Mouse (Mus musculus): ENCODE data around the gene Npcd.

Npcd gene

GRCm38 (mm10) chr15:79834130-79834880 lies at the start of gene Npcd, which contains the start of gene Cbx6:
Gene Npcd (minus strand): TSS chr15:79834237.
Gene Cbx6 (minus strand): TSS chr15:79834688.
- DNase-seq (ENCODE audit: low read depth, low spot score): peak; percentile 84

GRCm38 (mm10) chr15:79883352-79883822 lies 49.4 kb upstream of the Npcd start:
- peak; percentile 89 for DNase-seq (ENCODE audit: low read depth, low spot score)

- peak; percentile 15 for DNase-seq (ENCODE audit: low read depth, low spot score)
These were observed 48.7 kb upstream of the Npcd start for GRCm38 (mm10) chr15:79882623-79883267.

GRCm38 (mm10) chr15:79880477-79880876 lies 46.4 kb upstream of the Npcd start:
- DNase-seq (ENCODE audit: low read depth, low spot score): peak; percentile 68

- DNase-seq (ENCODE audit: low read depth, low spot score): peak; percentile 99
These were observed 45.3 kb upstream of the Npcd start for GRCm38 (mm10) chr15:79879319-79879718.

- peak; percentile 58 for DNase-seq (ENCODE audit: low read depth, low spot score)
These were observed 44.7 kb upstream of the Npcd start for GRCm38 (mm10) chr15:79878725-79879136.

- DNase-seq (ENCODE audit: low read depth, low spot score): peak; percentile 23
These were observed 41.4 kb upstream of the Npcd start for GRCm38 (mm10) chr15:79875261-79875995.

GRCm38 (mm10) chr15:79873995-79874394 lies 40.0 kb upstream of the Npcd start:
- no peak for DNase-seq (ENCODE audit: low read depth, low spot score)

- DNase-seq (ENCODE audit: low read depth, low spot score): no peak
These were observed 39.5 kb upstream of the Npcd start for GRCm38 (mm10) chr15:79873545-79873944.

- DNase-seq (ENCODE audit: low read depth, low spot score): peak; percentile 29
These were observed 33.4 kb upstream of the Npcd start for GRCm38 (mm10) chr15:79867260-79868002.

GRCm38 (mm10) chr15:79859821-79860220 lies 25.8 kb upstream of the Npcd start:
- no peak for DNase-seq (ENCODE audit: low read depth, low spot score)

- no peak for DNase-seq (ENCODE audit: low read depth, low spot score)
These were observed 24.9 kb upstream of the Npcd start for GRCm38 (mm10) chr15:79858979-79859378.

GRCm38 (mm10) chr15:79850143-79850542 lies 16.1 kb upstream of the Npcd start:
- no peak for DNase-seq (ENCODE audit: low read depth, low spot score)

GRCm38 (mm10) chr15:79847100-79847499 lies 13.1 kb upstream of the Npcd start:
- DNase-seq (ENCODE audit: low read depth, low spot score): peak; percentile 16

GRCm38 (mm10) chr15:79845986-79846385 lies 11.9 kb upstream of the Npcd start:
- DNase-seq (ENCODE audit: low read depth, low spot score): no peak

- DNase-seq (ENCODE audit: low read depth, low spot score): no peak
These were observed 8.9 kb upstream of the Npcd start for GRCm38 (mm10) chr15:79842985-79843384.

GRCm38 (mm10) chr15:79840281-79840680 lies 6.2 kb upstream of the Npcd start:
- DNase-seq (ENCODE audit: low read depth, low spot score): no peak

GRCm38 (mm10) chr15:79834881-79835260 lies 834 bp upstream of the Npcd start:
- no peak for DNase-seq (ENCODE audit: low read depth, low spot score)

- DNase-seq (ENCODE audit: low read depth, low spot score): peak; percentile 28
These were observed 586 bp downstream of the Npcd start for GRCm38 (mm10) chr15:79833251-79834050.

- DNase-seq (ENCODE audit: low read depth, low spot score): peak; percentile 88
These were observed 1.8 kb downstream of the Npcd start for GRCm38 (mm10) chr15:79832064-79832900.

Data from 3T3-L1 (cell line).